Mouse (Mus musculus) left cerebral cortex, postnatal 4 days (tissue): ENCODE results near the gene Ttc17. TPM values are rescaled to one million over a fixed set of nuclear protein-coding genes. Genes with fewer than 3 reads are reported as not detected.

ENCODE experiments used
- DNase-seq: peaks from one replicate; pipeline ENCODE4 v3.0.0-alpha.2; 2022
- intact Hi-C: fragments of 180-260 bp; cut with DNase I; formaldehyde crosslinking; loops from one replicate; pipeline ENCODE4 v1.15.1; 2025
- microRNA-seq: library from miRNA; unstranded; fragments of <30 nt; microRNA quantifications from one replicate; pipeline ENCODE4 v1.2.0, GENCODE M21; 2022
- total RNA-seq, 2 experiments: library from RNA; stranded (reverse); gene quantifications; 2 replicates each; pipeline ENCODE4 v1.2.3; 2021

Gene Ttc17
- total RNA-seq, 2 experiments from 2014 or later: 34.2 to 35.1 TPM

DNA sequence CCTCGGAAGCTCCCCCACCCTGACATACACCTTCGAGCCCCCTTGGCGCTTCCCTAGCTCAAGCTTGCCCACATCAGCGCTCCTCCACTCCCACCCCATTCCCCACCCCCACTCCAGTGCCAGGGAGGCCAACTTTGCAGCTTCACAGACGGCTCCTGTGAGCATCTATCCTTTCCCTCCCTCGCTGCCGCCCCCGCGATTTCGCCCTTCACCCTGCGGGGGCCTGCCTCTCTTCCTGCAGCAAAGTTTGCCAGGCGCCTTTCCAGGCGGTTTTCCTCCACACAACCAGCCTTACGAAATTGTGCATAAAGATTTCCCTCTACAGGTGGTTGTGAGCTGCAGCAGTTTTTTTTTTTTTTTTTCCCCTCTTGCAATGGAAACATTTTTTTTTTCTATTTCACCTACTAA, 143.0 kb downstream of the Ttc17 start:
- no peak for DNase-seq
- intact Hi-C loops: no loop called here

DNA sequence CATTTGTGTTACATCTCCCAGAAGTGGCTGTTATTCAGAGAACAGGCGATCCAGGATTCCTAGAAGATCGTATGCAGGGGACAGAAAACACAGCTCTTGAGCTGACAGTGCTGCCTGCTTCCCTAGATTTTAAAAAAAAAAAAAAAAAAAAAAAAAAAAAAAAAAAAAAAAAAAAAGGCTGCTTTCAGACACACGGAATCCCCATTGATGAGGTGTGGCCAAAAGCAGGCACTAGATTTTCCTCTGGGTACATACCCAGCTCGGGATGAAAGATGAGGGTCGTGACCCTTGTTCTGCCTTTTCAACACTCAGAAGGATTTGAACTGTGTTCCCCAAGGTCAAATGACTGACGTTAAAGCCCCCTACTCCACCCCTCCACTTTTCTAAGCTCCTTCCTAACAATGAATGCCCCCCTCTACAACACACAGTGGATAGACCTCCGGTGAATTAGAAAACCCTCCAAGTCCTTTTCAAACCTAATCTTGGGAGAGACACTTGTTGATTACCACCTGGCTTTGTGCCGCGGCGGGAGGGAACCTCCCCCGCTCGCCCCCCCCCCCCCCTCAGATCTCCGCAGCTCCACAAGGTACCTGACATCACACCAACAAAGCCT, 143.5 kb downstream of the Ttc17 start:
- intact Hi-C loops: no loop called here
- DNase-seq: no peak

DNA sequence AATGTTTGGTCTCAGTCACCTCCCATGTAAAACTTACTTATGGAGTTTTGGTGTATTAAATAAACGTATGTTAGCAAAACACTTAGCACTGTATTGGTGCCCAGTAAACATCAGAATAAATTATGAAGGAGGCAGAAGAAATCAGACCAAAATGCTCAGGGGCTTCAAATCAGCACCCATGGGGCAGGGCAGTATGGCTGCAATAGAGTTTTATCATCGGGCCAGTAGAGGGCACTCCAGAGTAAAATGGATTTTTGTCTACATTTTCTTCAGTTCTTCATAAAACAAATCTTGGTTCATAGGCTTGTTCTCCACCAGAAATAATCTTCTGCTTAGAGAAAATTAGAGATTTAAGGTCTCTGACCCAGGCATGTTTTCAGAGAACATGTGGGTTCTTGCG, 152.4 kb downstream of the Ttc17 start:
- intact Hi-C loops: no loop called here
- DNase-seq: no peak

Small RNA genes within 50 kb of the gene (microRNA-seq; reads per million reads assigned to microRNA genes)
- gene Mir670: 34.0 reads per million, percentile 40 among the genes with 10 or more reads in this experiment

Other genes starting within 250 kb of the Ttc17 start
- gene Hsd17b12, start 248.7 kb downstream of the Ttc17 start, total RNA-seq: 10 to 100 TPM; 66.8 to 68.4 TPM
- gene Api5, start 31.4 kb upstream of the Ttc17 start, total RNA-seq: 10 to 100 TPM; 49.0 to 53.1 TPM